Mouse (Mus musculus) ES-E14 (cell line): Measurements from ENCODE around the gene Prrc2a.

Experiments used
- HCFC1 ChIP-seq: IDR thresholded peaks from 2 replicates; pipeline ENCODE4 v1.6.1; 2012; ENCODE audit warnings: low read length, inconsistent platforms, borderline replicate concordance; ENCODE audit not compliant: insufficient read depth
- ZC3H11A ChIP-seq: IDR thresholded peaks from 2 replicates; pipeline ENCODE4 v1.6.1; 2012; ENCODE audit warnings: low read depth, mild to moderate bottlenecking, inconsistent platforms, low read length, borderline replicate concordance

DNA sequence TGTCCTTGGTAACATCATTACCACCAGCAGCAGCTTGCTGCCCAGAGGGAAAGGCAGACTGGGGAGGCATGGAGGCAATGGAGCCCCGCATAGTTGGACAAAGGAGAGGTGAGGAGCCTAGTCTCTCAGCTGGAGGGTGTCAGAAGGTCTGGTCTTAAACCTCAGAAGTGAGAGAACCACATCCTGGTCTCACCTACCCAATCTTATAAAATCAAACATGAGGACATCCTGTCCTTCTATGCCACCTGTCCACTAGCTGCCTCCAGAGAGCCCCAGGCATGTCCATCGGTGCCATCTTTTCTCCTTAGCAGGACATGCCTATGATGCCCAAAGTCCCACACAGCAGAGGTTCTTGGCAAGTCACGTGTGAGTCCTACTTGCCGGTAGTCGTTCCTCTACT lies 15.4 kb upstream of the Prrc2a start:
- no peak for TF ChIP-seq HCFC1
- no peak for TF ChIP-seq ZC3H11A
